Mouse (Mus musculus): Measurements from ENCODE around the gene Rpl9. TPM values are rescaled to one million over a fixed set of nuclear protein-coding genes. Genes with fewer than 3 reads are reported as not detected.

The Rpl9 gene
- polyA plus RNA-seq, 1 experiment from 2014 or later, result 990 TPM

- Histone ChIP-seq H3K27ac (ENCODE audit: low read length) (no peak overlapping the region), H3K27me3 (ENCODE audit: insufficient read depth, low read length) (no peaks in the 10 kb centered on the region), H3K4me3 (ENCODE audit: low read length) (no peak overlapping the region), H3K9ac (replicated peaks; ENCODE audit: low read length) (no peak overlapping the region), H3K9me3 (ENCODE audit: low read length) (no peaks in the 10 kb centered on the region), H3K36me3 (ENCODE audit: insufficient read depth, low read length) (peaks cover 32% of the 10 kb centered on the region), H3K4me1 (ENCODE audit: insufficient read depth, low read length) (peaks cover 12% of the 10 kb centered on the region), H3K4me2 (replicated peaks; ENCODE audit: low read depth, low read length) (no peak overlapping the region)
- ATAC-seq (ENCODE audit: low FRiP score, low TSS enrichment), result no peak
- 66% methylated on average over 2 of the region's 2 CpGs for WGBS
Measured at GRCm38 (mm10) chr5:65385704-65386103, 5.5 kb downstream of the Rpl9 start.

GRCm38 (mm10) chr5:65374746-65375145 lies 16.5 kb downstream of the Rpl9 start:
- H3K4me3 ChIP-seq (ENCODE audit: low read length), result no peak overlapping the region
- WGBS, result 70% methylated on average over 7 of the region's 7 CpGs
- no peaks in the 10 kb centered on the region for H3K36me3 ChIP-seq (ENCODE audit: insufficient read depth, low read length)
- H3K27ac ChIP-seq (ENCODE audit: low read length), result no peak overlapping the region
- no peaks in the 10 kb centered on the region for H3K4me1 ChIP-seq (ENCODE audit: insufficient read depth, low read length)
- no peaks in the 10 kb centered on the region for H3K27me3 ChIP-seq (ENCODE audit: insufficient read depth, low read length)
- no peak overlapping the region for H3K9ac ChIP-seq (replicated peaks; ENCODE audit: low read length)
- no peak overlapping the region for H3K4me2 ChIP-seq (replicated peaks; ENCODE audit: low read depth, low read length)
- no peak for ATAC-seq (ENCODE audit: low FRiP score, low TSS enrichment)
- H3K9me3 ChIP-seq (ENCODE audit: low read length), result no peaks in the 10 kb centered on the region

DNA sequence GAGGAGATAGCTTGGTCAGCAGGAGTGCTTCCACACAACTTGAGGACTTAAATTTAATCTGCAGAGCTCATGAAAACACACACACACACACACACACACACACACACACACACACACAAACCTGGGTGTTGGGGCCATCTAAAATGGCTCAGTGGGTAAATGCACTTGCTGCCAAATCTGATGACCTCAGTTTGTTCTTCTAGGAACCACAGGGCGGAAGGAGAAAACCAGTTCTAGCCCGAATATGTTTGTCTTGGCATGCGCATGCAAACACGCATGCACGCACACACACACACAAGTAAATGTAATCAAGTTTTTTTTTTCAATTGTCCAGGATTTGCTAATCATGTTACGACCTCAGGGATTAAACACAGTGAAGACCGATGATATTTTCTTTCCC lies 19.7 kb downstream of the Rpl9 start:
- H3K9me3 ChIP-seq (ENCODE audit: low read length), result no peaks in the 10 kb centered on the region
- no peak overlapping the region for H3K27ac ChIP-seq (ENCODE audit: low read length)
- no peaks in the 10 kb centered on the region for H3K27me3 ChIP-seq (ENCODE audit: insufficient read depth, low read length)
- 86% methylated on average over 7 of the region's 7 CpGs for WGBS
- H3K4me3 ChIP-seq (ENCODE audit: low read length), result no peak overlapping the region
- no peak for ATAC-seq (ENCODE audit: low FRiP score, low TSS enrichment)
- no peaks in the 10 kb centered on the region for H3K4me1 ChIP-seq (ENCODE audit: insufficient read depth, low read length)
- no peak overlapping the region for H3K9ac ChIP-seq (replicated peaks; ENCODE audit: low read length)
- no peaks in the 10 kb centered on the region for H3K36me3 ChIP-seq (ENCODE audit: insufficient read depth, low read length)
- H3K4me2 ChIP-seq (replicated peaks; ENCODE audit: low read depth, low read length), result no peak overlapping the region

- Histone ChIP-seq H3K27me3 (ENCODE audit: insufficient read depth, low read length) (no peaks in the 10 kb centered on the region), H3K27ac (ENCODE audit: low read length) (no peak overlapping the region), H3K4me1 (ENCODE audit: insufficient read depth, low read length) (no peaks in the 10 kb centered on the region), H3K36me3 (ENCODE audit: insufficient read depth, low read length) (no peaks in the 10 kb centered on the region), H3K4me2 (replicated peaks; ENCODE audit: low read depth, low read length) (no peak overlapping the region), H3K9me3 (ENCODE audit: low read length) (no peaks in the 10 kb centered on the region), H3K9ac (replicated peaks; ENCODE audit: low read length) (no peak overlapping the region), H3K4me3 (ENCODE audit: low read length) (no peak overlapping the region)
- ATAC-seq (ENCODE audit: low FRiP score, low TSS enrichment), result no peak
- 89% methylated on average over 11 of the region's 11 CpGs for WGBS
Measured at GRCm38 (mm10) chr5:65367837-65368236, 23.4 kb downstream of the Rpl9 start.

- H3K4me2 ChIP-seq (replicated peaks; ENCODE audit: low read depth, low read length), result no peak overlapping the region
- H3K9me3 ChIP-seq (ENCODE audit: low read length), result peaks cover 5% of the 10 kb centered on the region; the same call in 1 of the 2 replicates
- no peaks in the 10 kb centered on the region for H3K27me3 ChIP-seq (ENCODE audit: insufficient read depth, low read length)
- no peak overlapping the region for H3K4me3 ChIP-seq (ENCODE audit: low read length)
- no peak for ATAC-seq (ENCODE audit: low FRiP score, low TSS enrichment)
- H3K36me3 ChIP-seq (ENCODE audit: insufficient read depth, low read length), result no peaks in the 10 kb centered on the region
- no peak overlapping the region for H3K9ac ChIP-seq (replicated peaks; ENCODE audit: low read length)
- H3K4me1 ChIP-seq (ENCODE audit: insufficient read depth, low read length), result no peaks in the 10 kb centered on the region
- H3K27ac ChIP-seq (ENCODE audit: low read length), result no peak overlapping the region
- 83% methylated on average over 3 of the region's 3 CpGs for whole genome bisulfite sequencing
Measured at GRCm38 (mm10) chr5:65357771-65358170, 33.5 kb downstream of the Rpl9 start.

DNA sequence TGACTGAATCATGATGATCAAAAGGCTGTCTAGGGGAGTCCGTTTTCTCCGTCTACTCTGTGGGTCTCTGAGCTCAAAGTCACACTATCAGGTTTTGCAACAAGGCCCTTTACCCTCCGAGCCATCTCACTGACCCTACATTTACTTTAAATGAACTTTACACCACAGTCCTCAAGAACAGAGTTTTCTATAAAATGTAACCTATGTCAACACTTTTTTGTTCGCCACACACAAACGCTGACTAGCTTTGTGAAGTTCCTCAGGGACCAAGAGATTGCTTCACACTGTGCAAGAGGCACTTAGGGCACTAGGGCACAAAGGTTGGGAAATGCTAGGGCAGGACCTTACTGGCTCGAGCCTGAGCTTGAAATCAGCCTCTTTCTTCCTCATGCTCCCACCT lies 34.4 kb downstream of the Rpl9 start:
- no peak overlapping the region for H3K4me3 ChIP-seq (ENCODE audit: low read length)
- no peak overlapping the region for H3K4me2 ChIP-seq (replicated peaks; ENCODE audit: low read depth, low read length)
- H3K27me3 ChIP-seq (ENCODE audit: insufficient read depth, low read length), result no peaks in the 10 kb centered on the region
- H3K4me1 ChIP-seq (ENCODE audit: insufficient read depth, low read length), result no peaks in the 10 kb centered on the region
- no peaks in the 10 kb centered on the region for H3K36me3 ChIP-seq (ENCODE audit: insufficient read depth, low read length)
- no peak overlapping the region for H3K27ac ChIP-seq (ENCODE audit: low read length)
- WGBS, result 79% methylated on average over 6 of the region's 6 CpGs
- peaks cover 5% of the 10 kb centered on the region; the same call in 1 of the 2 replicates for H3K9me3 ChIP-seq (ENCODE audit: low read length)
- H3K9ac ChIP-seq (replicated peaks; ENCODE audit: low read length), result no peak overlapping the region
- ATAC-seq (ENCODE audit: low FRiP score, low TSS enrichment), result no peak

GRCm38 (mm10) chr5:65354985-65355384 lies 36.3 kb downstream of the Rpl9 start:
- Histone ChIP-seq H3K4me3 (ENCODE audit: low read length) (no peak overlapping the region), H3K4me1 (ENCODE audit: insufficient read depth, low read length) (no peaks in the 10 kb centered on the region), H3K9ac (replicated peaks; ENCODE audit: low read length) (no peak overlapping the region), H3K27ac (ENCODE audit: low read length) (no peak overlapping the region), H3K27me3 (ENCODE audit: insufficient read depth, low read length) (no peaks in the 10 kb centered on the region), H3K36me3 (ENCODE audit: insufficient read depth, low read length) (no peaks in the 10 kb centered on the region), H3K4me2 (replicated peaks; ENCODE audit: low read depth, low read length) (no peak overlapping the region), H3K9me3 (ENCODE audit: low read length) (peaks cover 5% of the 10 kb centered on the region; the same call in 1 of the 2 replicates)
- no peak for ATAC-seq (ENCODE audit: low FRiP score, low TSS enrichment)
- WGBS, result 74% methylated on average over 5 of the region's 5 CpGs

DNA sequence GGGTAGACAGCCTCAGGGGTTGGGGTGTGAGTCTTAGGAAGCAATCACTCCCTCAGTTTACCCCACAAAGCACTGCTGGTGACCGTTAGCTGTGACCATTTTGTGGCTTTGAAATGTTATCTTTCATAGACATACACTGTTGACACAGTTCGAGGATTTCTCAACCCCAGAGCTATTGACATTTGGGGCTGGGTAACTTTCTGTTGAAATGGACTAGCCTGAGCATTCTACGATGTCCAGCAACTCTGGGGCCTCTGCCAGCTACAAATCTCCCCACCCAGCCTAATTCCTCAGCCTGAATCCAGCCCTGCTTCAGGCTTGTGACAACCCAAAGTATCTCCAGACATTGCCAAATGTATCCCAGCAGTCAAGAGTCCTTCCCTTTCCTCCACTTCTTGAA lies 37.1 kb downstream of the Rpl9 start:
- no peaks in the 10 kb centered on the region for H3K4me1 ChIP-seq (ENCODE audit: insufficient read depth, low read length)
- WGBS, result 81% methylated on average over 3 of the region's 3 CpGs
- no peaks in the 10 kb centered on the region for H3K36me3 ChIP-seq (ENCODE audit: insufficient read depth, low read length)
- no peak overlapping the region for H3K4me3 ChIP-seq (ENCODE audit: low read length)
- no peaks in the 10 kb centered on the region for H3K27me3 ChIP-seq (ENCODE audit: insufficient read depth, low read length)
- H3K9me3 ChIP-seq (ENCODE audit: low read length), result peaks cover 5% of the 10 kb centered on the region; the same call in 1 of the 2 replicates
- no peak for ATAC-seq (ENCODE audit: low FRiP score, low TSS enrichment)
- no peak overlapping the region for H3K4me2 ChIP-seq (replicated peaks; ENCODE audit: low read depth, low read length)
- no peak overlapping the region for H3K9ac ChIP-seq (replicated peaks; ENCODE audit: low read length)
- no peak overlapping the region for H3K27ac ChIP-seq (ENCODE audit: low read length)

GRCm38 (mm10) chr5:65350508-65350907 lies 40.7 kb downstream of the Rpl9 start:
- Histone ChIP-seq H3K4me3 (ENCODE audit: low read length) (no peak overlapping the region), H3K36me3 (ENCODE audit: insufficient read depth, low read length) (no peaks in the 10 kb centered on the region), H3K9me3 (ENCODE audit: low read length) (peaks cover 5% of the 10 kb centered on the region; the same call in 1 of the 2 replicates), H3K4me2 (replicated peaks; ENCODE audit: low read depth, low read length) (no peak overlapping the region), H3K9ac (replicated peaks; ENCODE audit: low read length) (no peak overlapping the region), H3K27me3 (ENCODE audit: insufficient read depth, low read length) (no peaks in the 10 kb centered on the region), H3K27ac (ENCODE audit: low read length) (no peak overlapping the region), H3K4me1 (ENCODE audit: insufficient read depth, low read length) (0 out of 2 replicates have a peak, but pooled peaks cover 5% of the 10 kb centered on the region)
- WGBS, result 56% methylated on average over 10 of the region's 10 CpGs
- ATAC-seq (ENCODE audit: low FRiP score, low TSS enrichment), result no peak

- 64% methylated on average over 15 of the region's 15 CpGs for WGBS
- Histone ChIP-seq H3K4me1 (ENCODE audit: insufficient read depth, low read length) (0 out of 2 replicates have a peak, but pooled peaks cover 5% of the 10 kb centered on the region), H3K9me3 (ENCODE audit: low read length) (no peaks in the 10 kb centered on the region), H3K27me3 (ENCODE audit: insufficient read depth, low read length) (no peaks in the 10 kb centered on the region), H3K9ac (replicated peaks; ENCODE audit: low read length) (no peak within 1 kb of the TSS), H3K4me3 (ENCODE audit: low read length) (no peak within 1 kb of the TSS), H3K27ac (ENCODE audit: low read length) (no peak within 1 kb of the TSS), H3K4me2 (replicated peaks; ENCODE audit: low read depth, low read length) (peak within 1 kb of the TSS; percentile 29; the same call in 1 of the 2 replicates), H3K36me3 (ENCODE audit: insufficient read depth, low read length) (no peaks in the 10 kb centered on the region)
- no peak for ATAC-seq (ENCODE audit: low FRiP score, low TSS enrichment)
Measured at GRCm38 (mm10) chr5:65348168-65348567, 43.1 kb downstream of the Rpl9 start, which contains the start of gene Klb. Klb (plus strand) TSS chr5:65348314.

All from kidney, embryonic 16.5 days (tissue).